Mouse (Mus musculus): ENCODE measurements at regions not wholly inside any gene's neighbourhood (a gene's known extent, or its start where the extent isn't known, plus 50 kb on each side); places are given as distances from the start of the nearest gene placed in this dataset.

- H3K4me2 ChIP-seq (ENCODE audit: insufficient read depth, low read depth, poor library complexity, severe bottlenecking): no peak overlapping the region; the same call in 1 of the 2 replicates
- no peak overlapping the region for H3K9ac ChIP-seq (ENCODE audit: insufficient read depth, low read depth)
- H3K4me1 ChIP-seq (ENCODE audit: control insufficient read depth in 1 of 2, insufficient read depth in 2 of 2): no peaks in the 10 kb centered on the region
- dilution Hi-C loops (cut with MboI; ENCODE audit: extremely low pct_ligation_motif_present, extremely low pct_unique_long_range_greater_than_20kb, low sequenced_read_pairs): no loop called here
- no peaks in the 10 kb centered on the region for H3K27me3 ChIP-seq (replicated peaks)
- no peaks in the 10 kb centered on the region for H3K36me3 ChIP-seq (replicated peaks in 1 of 2; ENCODE audit: control insufficient read depth in 1 of 2, insufficient read depth in 1 of 2, low read length in 1 of 2)
- DNase-seq (ENCODE audit: extremely low read depth): no peak
- in situ Hi-C loops (cut with MboI; ENCODE audit: low pct_ligation_motif_present, low pct_unique_long_range_greater_than_20kb, low sequenced_read_pairs): no loop called here
- no peaks in the 10 kb centered on the region for H3K9me3 ChIP-seq (replicated peaks; ENCODE audit: low read length)
- H3K79me2 ChIP-seq (replicated peaks; ENCODE audit: control insufficient read depth, extremely low read depth, insufficient read depth, poor library complexity, severe bottlenecking): no peaks in the 10 kb centered on the region
- TF ChIP-seq MAFK (IDR thresholded peaks at IDR 0.05; ENCODE audit: insufficient replicate concordance, low read length): no peak
- TF ChIP-seq ETS1 (conservative IDR thresholded peaks at IDR 0.05; ENCODE audit: low read depth, low read length): no peak
- no peak for TF ChIP-seq RCOR1 (conservative IDR thresholded peaks at IDR 0.05; ENCODE audit: low read depth, low read length)
- TF ChIP-seq GABPA (IDR thresholded peaks at IDR 0.05; ENCODE audit: insufficient replicate concordance, low read depth, low read length): no peak
- no peak for TF ChIP-seq CHD2 (IDR thresholded peaks at IDR 0.05; ENCODE audit: low read length)
- TF ChIP-seq RAD21 (IDR thresholded peaks at IDR 0.05; ENCODE audit: low read depth, low read length): no peak
- no peak for TF ChIP-seq SMC3 (IDR thresholded peaks at IDR 0.05; ENCODE audit: low read depth, low read length)
- TF ChIP-seq KAT2A (IDR thresholded peaks at IDR 0.05; ENCODE audit: insufficient replicate concordance, low read length): no peak
- TF ChIP-seq USF1 (IDR thresholded peaks at IDR 0.05; ENCODE audit: low read depth, low read length): no peak
- no peak for TF ChIP-seq POLR2A (IDR thresholded peaks at IDR 0.05; ENCODE audit: low read depth, low read length)
- no peak for TF ChIP-seq EP300 (IDR thresholded peaks at IDR 0.05; ENCODE audit: low read length)
- no peak for TF ChIP-seq E2F4 (IDR thresholded peaks at IDR 0.05; ENCODE audit: insufficient replicate concordance, low read depth, low read length)
- no peak for TF ChIP-seq TBP (conservative IDR thresholded peaks at IDR 0.05; ENCODE audit: low read depth, low read length)
- TF ChIP-seq ELF1 (IDR thresholded peaks at IDR 0.05; ENCODE audit: low read depth, low read length): no peak
- no peak for TF ChIP-seq JUND (conservative IDR thresholded peaks at IDR 0.05; ENCODE audit: low read depth, low read length)
- no peak for TF ChIP-seq TCF12 (IDR thresholded peaks at IDR 0.05; ENCODE audit: low read depth, low read length)
- H3K4me3 ChIP-seq (replicated peaks in 1 of 3; ENCODE audit: low read depth in 2 of 3, low read length in 2 of 3, poor library complexity in 1 of 3): no peak overlapping the region
- H3K27ac ChIP-seq (ENCODE audit: insufficient read depth, low read depth): no peak overlapping the region
Measured at GRCm38 (mm10) chr2:78214469-78214868, 268.3 kb upstream of the Cwc22 start.

GRCm38 (mm10) chr2:78205125-78205524, 258.9 kb upstream of the Cwc22 start:
- DNase-seq (ENCODE audit: extremely low read depth): no peak
- H3K79me2 ChIP-seq (replicated peaks; ENCODE audit: control insufficient read depth, extremely low read depth, insufficient read depth, poor library complexity, severe bottlenecking): no peaks in the 10 kb centered on the region
- H3K27me3 ChIP-seq (replicated peaks): no peaks in the 10 kb centered on the region
- no peaks in the 10 kb centered on the region for H3K36me3 ChIP-seq (replicated peaks in 1 of 2; ENCODE audit: control insufficient read depth in 1 of 2, insufficient read depth in 1 of 2, low read length in 1 of 2)
- H3K4me2 ChIP-seq (ENCODE audit: insufficient read depth, low read depth, poor library complexity, severe bottlenecking): no peak overlapping the region
- H3K27ac ChIP-seq (ENCODE audit: insufficient read depth, low read depth): no peak overlapping the region
- no peaks in the 10 kb centered on the region for H3K9me3 ChIP-seq (replicated peaks; ENCODE audit: low read length)
- in situ Hi-C loops (cut with MboI; ENCODE audit: low pct_ligation_motif_present, low pct_unique_long_range_greater_than_20kb, low sequenced_read_pairs): no loop called here
- no peak overlapping the region for H3K4me3 ChIP-seq (replicated peaks in 1 of 3; ENCODE audit: low read depth in 2 of 3, low read length in 2 of 3, poor library complexity in 1 of 3)
- no peak overlapping the region for H3K9ac ChIP-seq (ENCODE audit: insufficient read depth, low read depth)
- H3K4me1 ChIP-seq (ENCODE audit: control insufficient read depth in 1 of 2, insufficient read depth in 2 of 2): no peaks in the 10 kb centered on the region
- dilution Hi-C loops (cut with MboI; ENCODE audit: extremely low pct_ligation_motif_present, extremely low pct_unique_long_range_greater_than_20kb, low sequenced_read_pairs): no loop called here
- TF ChIP-seq MXI1 (IDR thresholded peaks at IDR 0.05; ENCODE audit: low read depth, low read length) (no peak), UBTF (IDR thresholded peaks at IDR 0.05; ENCODE audit: low read depth, low read length) (no peak), TCF12 (IDR thresholded peaks at IDR 0.05; ENCODE audit: low read depth, low read length) (no peak), CTCF (conservative IDR thresholded peaks at IDR 0.05 in 1 of 2, IDR thresholded peaks at IDR 0.05 in 1 of 2; ENCODE audit: low read depth in 2 of 2, low read length in 2 of 2) (no peak), IRF4 (IDR thresholded peaks at IDR 0.05; ENCODE audit: low read depth, low read length) (no peak), USF2 (conservative IDR thresholded peaks at IDR 0.05; ENCODE audit: low read depth, low read length) (no peak), SMC3 (IDR thresholded peaks at IDR 0.05; ENCODE audit: low read depth, low read length) (no peak), MYC (IDR thresholded peaks at IDR 0.05; ENCODE audit: low read depth, low read length) (no peak), ZNF384 (IDR thresholded peaks at IDR 0.05; ENCODE audit: low read depth, low read length) (no peak), POLR2A (IDR thresholded peaks at IDR 0.05; ENCODE audit: low read depth, low read length) (no peak)
